In the genomic region with DNA sequence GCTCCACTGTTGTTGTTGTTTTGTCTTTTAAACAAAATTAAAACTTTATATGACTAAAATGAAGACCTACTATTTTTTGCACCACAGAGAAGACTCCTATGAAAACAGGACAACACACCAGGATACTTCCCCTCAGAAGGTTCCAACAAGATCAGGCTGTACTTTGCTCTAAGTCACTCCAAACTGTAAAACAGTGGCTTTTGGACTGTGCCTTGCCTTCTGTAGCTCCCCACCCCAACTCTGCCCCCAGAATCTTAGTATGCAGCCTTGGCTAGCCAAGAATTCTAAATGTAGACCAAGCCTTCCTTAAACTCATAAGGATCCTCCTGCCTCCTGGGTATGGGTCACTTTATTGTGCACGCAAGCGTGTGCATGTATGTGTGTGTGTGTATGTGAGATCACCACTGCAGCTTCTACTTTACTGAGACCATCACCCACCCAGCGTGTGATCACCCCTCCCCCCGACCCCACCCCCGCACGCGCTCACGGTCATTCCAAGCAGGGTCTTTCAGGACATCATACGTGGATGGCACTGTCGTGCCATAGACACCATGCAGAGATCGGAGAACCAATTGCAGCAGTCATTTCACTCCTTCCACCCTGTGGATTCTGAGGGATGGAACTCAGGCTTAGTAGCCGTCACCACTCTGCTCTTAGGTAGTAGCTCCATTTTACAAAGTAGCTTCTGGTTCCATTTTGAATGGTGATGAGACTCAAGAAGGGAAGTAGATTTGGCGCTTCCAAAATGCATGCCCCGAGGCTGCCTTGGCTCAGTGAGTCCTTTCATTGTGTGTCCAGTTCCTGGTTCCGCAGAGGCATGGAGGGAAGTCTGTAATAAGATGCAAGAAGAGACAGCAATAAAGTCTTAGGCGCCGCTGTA, we compare ENCODE assay signal across 8 mouse cellular contexts. TPM values are rescaled to one million over a fixed set of nuclear protein-coding genes. Genes with fewer than 3 reads are reported as not detected.
A peak's percentile ranks its signal among the peaks of the same experiment; 100 is the strongest.
DNase-seq lines count a peak whose midpoint lies in the region; ATAC-seq and TF ChIP-seq lines count a peak whose summit lies in the region.

No protein-coding gene starts in this region.

- TF ChIP-seq CTCF in left cerebral cortex, adult 2 months (IDR thresholded peaks at IDR 0.05), result no peak

- peaks cover 50% of the 10 kb centered on the region for H3K4me1 ChIP-seq in embryonic facial prominence, embryonic 10.5 days
- H3K4me1 ChIP-seq in hindbrain, embryonic 12.5 days, result peaks cover 46% of the 10 kb centered on the region

- peak overlapping the region; percentile 82 for H3K27ac ChIP-seq in left cerebral cortex, adult 2 months
- H3K27ac ChIP-seq in embryonic facial prominence, embryonic 10.5 days (replicated peaks), result peak overlapping the region; percentile 94
- H3K27ac ChIP-seq in hindbrain, embryonic 12.5 days, result peak overlapping the region; percentile 94

- ATAC-seq in hindbrain, embryonic 12.5 days (ENCODE audit: low FRiP score), result peak; percentile 7
- ATAC-seq in megakaryocyte-erythroid progenitor cell, adult 5-6 weeks (replicated peaks; ENCODE audit: low FRiP score, low TSS enrichment, poor library complexity, severe bottlenecking), result 0 out of 2 replicates have a peak, but pooled peaks have one; percentile 2

- H3K4me2 ChIP-seq in hindbrain, embryonic 12.5 days (replicated peaks), result peak overlapping the region; percentile 84

- no peaks in the 10 kb centered on the region for H3K36me3 ChIP-seq in embryonic facial prominence, embryonic 10.5 days (replicated peaks)
- no peaks in the 10 kb centered on the region for H3K36me3 ChIP-seq in hindbrain, embryonic 12.5 days

- H3K9ac ChIP-seq in hindbrain, embryonic 12.5 days, result peak overlapping the region; percentile 99

- intact Hi-C loops in left cerebral cortex, adult 2 months (cut with DNase I), result loop anchor here (2.0 kb wide), 2 partner anchors 13 to 67 kb away; a partner anchor contains a TSS

- 7% methylated on average over 17 of the region's 17 CpGs for WGBS in embryonic facial prominence, embryonic 10.5 days
- WGBS in hindbrain, embryonic 12.5 days, result 7% methylated on average over 17 of the region's 17 CpGs

- H3K9me3 ChIP-seq in embryonic facial prominence, embryonic 10.5 days, result no peaks in the 10 kb centered on the region
- H3K9me3 ChIP-seq in hindbrain, embryonic 12.5 days (replicated peaks), result no peaks in the 10 kb centered on the region

- DNase-seq in left cerebral cortex, adult 2 months (ENCODE audit: extremely low spot score in 1 of 2, low spot score in 2 of 2), result no peak
- no peak for DNase-seq in left cerebral cortex, adult 11 months (ENCODE audit: low spot score)
- peak; percentile 43 for DNase-seq in embryonic facial prominence, embryonic 10.5 days (ENCODE audit: low spot score)
- no peak for DNase-seq in natural killer cell, adult 2 months (ENCODE audit: low spot score in 2 of 2)
- DNase-seq in thymus, postnatal 25 days, result no peak
- no peak for DNase-seq in c-Kit-positive CD71-positive TER-119-positive erythroid progenitor cells, embryonic 14.5 days (ENCODE audit: low spot score)

- H3K27me3 ChIP-seq in embryonic facial prominence, embryonic 10.5 days (replicated peaks; ENCODE audit: low read depth, poor library complexity, severe bottlenecking), result peaks cover 28% of the 10 kb centered on the region
- H3K27me3 ChIP-seq in hindbrain, embryonic 12.5 days, result peaks cover 3% of the 10 kb centered on the region; the same call in 1 of the 2 replicates

- H3K4me3 ChIP-seq in left cerebral cortex, adult 2 months, result peak overlapping the region; percentile 85
- peak overlapping the region; percentile 89 for H3K4me3 ChIP-seq in embryonic facial prominence, embryonic 10.5 days
- peak overlapping the region; percentile 97 for H3K4me3 ChIP-seq in hindbrain, embryonic 12.5 days

RNA-seq across cellular contexts. Expression of a gene that starts 13.3 kb away (rescaled TPM):
- total RNA-seq in left cerebral cortex, adult 2 months (2021), result 10 to 100 TPM; 63.1 to 67.0 TPM
- 22.6 and 23.5 TPM in 2 replicates for polyA plus RNA-seq in embryonic facial prominence, embryonic 10.5 days (2016; fragmentation: Nextera tagmentation; extraction: Ambion mirVana)
- polyA plus RNA-seq in hindbrain, embryonic 12.5 days (2016; fragmentation: Nextera tagmentation; extraction: Ambion mirVana), result 45.1 and 52.8 TPM in 2 replicates
- total RNA-seq in megakaryocyte-erythroid progenitor cell, adult 5-6 weeks (2014; fragmentation: Nextera tagmentation), result 27.8 and 40.6 TPM in 2 replicates
- 11.1 and 14.5 TPM in 2 replicates for total RNA-seq in megakaryocyte-erythroid progenitor cell, adult 5-6 weeks (2017)

RNA-seq across cellular contexts. Expression of a gene that starts 13.4 kb away (rescaled TPM):
- 100 to 1,000 TPM; 474 to 490 TPM for total RNA-seq in left cerebral cortex, adult 2 months (2021)
- 130 and 131 TPM in 2 replicates for polyA plus RNA-seq in embryonic facial prominence, embryonic 10.5 days (2016; fragmentation: Nextera tagmentation; extraction: Ambion mirVana)
- 231 and 234 TPM in 2 replicates for polyA plus RNA-seq in hindbrain, embryonic 12.5 days (2016; fragmentation: Nextera tagmentation; extraction: Ambion mirVana)
- total RNA-seq in megakaryocyte-erythroid progenitor cell, adult 5-6 weeks (2014; fragmentation: Nextera tagmentation), result 69.3 and 129 TPM in 2 replicates
- total RNA-seq in megakaryocyte-erythroid progenitor cell, adult 5-6 weeks (2017), result 339 and 435 TPM in 2 replicates

RNA-seq across cellular contexts. Expression of a gene that starts 14.4 kb away (rescaled TPM):
- 1 to 10 TPM; 5.9 to 8.7 TPM for total RNA-seq in left cerebral cortex, adult 2 months (2021)
- polyA plus RNA-seq in embryonic facial prominence, embryonic 10.5 days (2016; fragmentation: Nextera tagmentation; extraction: Ambion mirVana), result 0.75 and 1.4 TPM in 2 replicates
- 0.61 and 1.3 TPM in 2 replicates for polyA plus RNA-seq in hindbrain, embryonic 12.5 days (2016; fragmentation: Nextera tagmentation; extraction: Ambion mirVana)
- 3.1 and 3.4 TPM in 2 replicates for total RNA-seq in megakaryocyte-erythroid progenitor cell, adult 5-6 weeks (2014; fragmentation: Nextera tagmentation)
- 12.7 TPM in 1 of 2 replicates, not detected in the other for total RNA-seq in megakaryocyte-erythroid progenitor cell, adult 5-6 weeks (2017)

RNA-seq across cellular contexts. Expression of a gene that starts 49.8 kb away (rescaled TPM):
- total RNA-seq in left cerebral cortex, adult 2 months (2021), result 10 to 100 TPM; 13.3 to 14.2 TPM
- polyA plus RNA-seq in embryonic facial prominence, embryonic 10.5 days (2016; fragmentation: Nextera tagmentation; extraction: Ambion mirVana), result 24.1 and 27.3 TPM in 2 replicates
- 21.1 and 22.2 TPM in 2 replicates for polyA plus RNA-seq in hindbrain, embryonic 12.5 days (2016; fragmentation: Nextera tagmentation; extraction: Ambion mirVana)
- total RNA-seq in megakaryocyte-erythroid progenitor cell, adult 5-6 weeks (2014; fragmentation: Nextera tagmentation), result 10.5 and 15.8 TPM in 2 replicates
- 9.9 and 17.8 TPM in 2 replicates for total RNA-seq in megakaryocyte-erythroid progenitor cell, adult 5-6 weeks (2017)
